Mouse (Mus musculus): Measurements from ENCODE around the gene Gm609. TPM values are rescaled to one million over a fixed set of nuclear protein-coding genes. Genes with fewer than 3 reads are reported as not detected.

Gene Gm609
- total RNA-seq, 2 experiments from 2014 or later = 0.14 to 0.45 TPM

- no peak for DNase-seq (ENCODE audit: low spot score in 2 of 2)
These were observed 95.3 kb downstream of the Gm609 start for GRCm38 (mm10) chr16:45397440-45397839.

GRCm38 (mm10) chr16:45392246-45392645 lies 100.5 kb downstream of the Gm609 start:
- DNase-seq (ENCODE audit: low spot score in 2 of 2) = no peak

DNA sequence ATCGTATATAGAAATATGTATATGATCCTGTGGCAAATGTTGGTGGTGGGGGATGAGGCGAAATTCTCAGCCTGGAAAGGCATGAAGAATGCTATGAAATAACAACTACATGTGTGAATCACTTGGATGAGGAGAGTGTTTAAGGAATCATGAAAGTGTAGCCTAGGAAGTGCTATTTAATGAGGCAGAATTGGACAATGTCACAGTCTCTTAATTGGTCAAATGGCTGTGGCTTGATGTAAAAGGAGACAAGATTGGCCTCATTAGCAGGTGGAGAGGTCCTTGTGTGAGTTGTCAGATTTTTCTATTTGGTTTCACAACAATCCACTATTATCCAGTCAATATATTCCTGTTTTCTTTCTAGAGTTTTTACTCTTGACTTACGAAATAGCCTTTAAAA lies 101.1 kb downstream of the Gm609 start:
- DNase-seq (ENCODE audit: low spot score in 2 of 2) = no peak

DNA sequence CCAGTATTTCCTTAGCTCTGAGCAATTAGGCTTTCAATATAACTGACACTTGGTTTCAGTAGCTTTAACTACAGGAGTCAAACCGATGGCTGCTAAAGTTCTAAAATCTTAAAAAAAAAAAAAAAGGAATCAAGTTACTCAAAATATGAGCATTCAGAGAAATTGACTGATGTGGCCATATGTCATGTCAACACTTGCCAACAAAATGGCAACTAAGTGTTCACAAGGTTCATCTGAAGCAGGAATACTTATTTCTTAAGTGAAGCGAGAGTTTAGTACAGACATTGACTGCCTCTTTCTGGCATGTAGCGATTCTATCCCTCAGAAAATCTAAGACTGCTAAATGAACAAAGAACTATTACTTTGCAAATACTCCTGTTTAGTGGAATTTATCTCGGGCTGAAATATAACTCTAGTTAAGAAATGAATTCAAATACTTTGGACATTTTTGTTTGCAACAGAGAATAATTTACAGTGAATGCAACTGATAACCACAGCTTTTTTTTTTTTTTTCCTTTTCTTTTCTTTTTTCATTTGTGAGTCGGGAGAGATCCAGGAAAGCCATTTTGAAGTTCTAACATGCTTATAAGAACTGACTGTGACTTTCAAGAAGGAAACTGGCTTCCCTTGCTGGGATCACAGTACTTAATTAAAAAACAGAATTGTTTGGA lies 102.3 kb downstream of the Gm609 start:
- DNase-seq (ENCODE audit: low spot score in 2 of 2) = no peak

- no peak for DNase-seq (ENCODE audit: low spot score in 2 of 2)
These were observed 102.9 kb downstream of the Gm609 start for GRCm38 (mm10) chr16:45389833-45390232.

DNA sequence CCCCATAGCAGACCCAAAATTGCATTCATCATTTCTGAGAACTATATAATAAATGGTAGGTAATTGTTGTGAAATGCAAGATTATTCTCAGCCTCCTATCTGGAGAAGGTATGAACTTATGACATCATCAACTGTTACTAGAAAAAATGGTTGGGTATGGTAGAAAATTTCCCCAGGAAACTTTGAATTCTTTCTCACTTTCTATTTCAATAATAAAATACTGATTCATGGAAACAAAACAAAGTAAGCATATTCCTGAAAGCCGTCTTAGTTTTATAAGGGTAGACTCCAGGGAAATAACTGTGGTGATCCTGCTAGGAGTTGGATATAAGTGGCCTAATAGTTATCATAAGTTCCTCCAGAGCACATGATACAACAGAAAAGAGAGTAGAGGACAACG lies 103.7 kb downstream of the Gm609 start:
- no peak for DNase-seq (ENCODE audit: low spot score in 2 of 2)

DNA sequence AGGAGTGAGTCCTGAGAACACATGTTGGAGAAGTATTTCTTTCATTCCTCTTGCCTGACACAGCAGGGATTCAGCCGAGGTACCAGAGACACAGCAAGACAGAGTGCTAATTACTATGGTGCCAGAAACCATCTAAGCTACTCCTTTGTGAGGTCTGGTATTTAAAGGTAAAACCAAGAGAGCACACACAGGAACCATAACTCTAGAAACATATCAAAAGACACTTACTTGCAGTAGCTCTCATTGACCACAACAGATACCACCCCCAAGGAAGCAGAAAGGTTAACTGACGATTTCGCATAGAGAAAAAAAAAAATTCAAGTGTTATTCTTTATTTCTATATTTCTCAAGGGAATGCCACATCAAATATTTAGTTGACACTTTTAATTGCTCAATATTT lies 111.0 kb downstream of the Gm609 start:
- no peak for DNase-seq (ENCODE audit: low spot score in 2 of 2)

DNA sequence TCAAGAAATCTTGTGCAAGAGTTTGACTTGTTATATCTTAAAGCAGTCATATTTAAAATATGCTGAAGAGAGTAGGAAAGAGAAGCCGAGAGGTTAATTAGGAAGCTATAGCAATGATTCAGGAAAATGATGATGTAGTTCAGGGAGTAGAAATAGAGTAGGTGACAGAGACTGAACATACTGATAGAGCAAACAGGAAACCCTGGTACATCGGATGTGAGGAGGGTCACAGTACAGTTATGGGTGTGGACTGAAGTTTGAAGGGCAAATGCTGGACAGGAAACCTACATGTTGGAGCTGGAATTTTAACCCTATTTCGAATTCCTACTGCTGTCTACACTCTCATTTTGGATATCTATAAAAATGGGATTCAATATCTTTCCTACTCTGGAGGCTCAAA lies 113.8 kb downstream of the Gm609 start:
- no peak for DNase-seq (ENCODE audit: low spot score in 2 of 2)

DNA sequence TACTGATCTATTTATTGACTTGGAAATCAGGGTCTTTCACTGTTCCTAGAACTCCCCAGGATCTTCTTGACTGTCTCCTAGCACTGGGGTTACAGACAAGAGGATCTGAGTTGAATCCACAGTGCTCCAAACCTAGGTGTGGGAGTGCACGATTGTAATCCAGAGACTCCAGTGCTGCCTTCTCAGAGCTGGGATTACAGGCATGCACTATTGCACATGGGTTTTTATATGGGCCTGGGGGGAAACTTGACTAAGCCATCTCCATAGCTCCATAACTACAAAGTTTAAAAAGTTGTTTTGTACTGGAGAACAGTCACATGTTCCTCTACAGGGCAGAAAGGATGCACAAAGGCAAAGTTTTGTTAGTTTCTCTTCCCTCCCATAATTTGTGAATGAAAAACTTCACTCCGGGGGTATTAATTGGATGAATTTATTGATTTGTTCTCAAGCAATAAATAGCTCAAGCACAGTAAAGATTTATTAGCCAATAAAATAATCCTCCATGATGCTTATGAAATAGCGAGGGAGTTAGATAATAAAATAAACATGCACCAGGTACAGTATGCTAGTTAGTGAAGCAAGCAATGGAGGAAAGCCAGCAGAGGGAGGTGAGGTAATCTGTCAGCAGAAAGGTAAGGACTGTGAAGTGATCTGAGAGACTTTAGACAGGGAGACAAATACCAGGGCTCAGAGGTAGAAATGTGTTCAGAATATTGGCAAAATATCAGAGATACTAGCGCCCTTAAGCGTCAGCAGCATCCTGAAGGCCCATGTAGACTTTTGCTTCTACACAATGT lies 114.4 kb downstream of the Gm609 start:
- no peak for DNase-seq (ENCODE audit: low spot score in 2 of 2)

- DNase-seq (ENCODE audit: low spot score in 2 of 2) = no peak
These were observed 115.4 kb downstream of the Gm609 start for GRCm38 (mm10) chr16:45377332-45377731.

- DNase-seq (ENCODE audit: low spot score in 2 of 2) = no peak
These were observed 116.0 kb downstream of the Gm609 start for GRCm38 (mm10) chr16:45376812-45377211.

DNA sequence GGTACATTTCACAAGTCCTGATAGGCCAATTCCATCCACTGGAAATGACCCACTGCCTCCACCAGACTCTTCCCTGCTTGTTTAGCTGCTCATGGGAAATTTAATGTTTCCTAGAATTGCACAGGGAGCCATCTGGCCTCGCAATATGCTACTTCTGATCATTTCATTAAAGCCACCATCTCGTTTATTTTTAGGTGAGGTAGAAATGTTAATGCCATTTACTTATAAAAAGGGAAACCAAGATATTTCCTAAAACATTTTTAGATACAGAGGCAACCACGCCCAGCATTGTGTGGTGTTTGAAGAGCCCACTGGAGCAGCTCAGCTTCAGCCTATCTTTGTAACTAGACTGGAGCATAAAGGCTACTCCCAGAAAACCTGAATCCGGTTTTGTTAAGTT lies 116.5 kb downstream of the Gm609 start:
- no peak for DNase-seq (ENCODE audit: low spot score in 2 of 2)

DNA sequence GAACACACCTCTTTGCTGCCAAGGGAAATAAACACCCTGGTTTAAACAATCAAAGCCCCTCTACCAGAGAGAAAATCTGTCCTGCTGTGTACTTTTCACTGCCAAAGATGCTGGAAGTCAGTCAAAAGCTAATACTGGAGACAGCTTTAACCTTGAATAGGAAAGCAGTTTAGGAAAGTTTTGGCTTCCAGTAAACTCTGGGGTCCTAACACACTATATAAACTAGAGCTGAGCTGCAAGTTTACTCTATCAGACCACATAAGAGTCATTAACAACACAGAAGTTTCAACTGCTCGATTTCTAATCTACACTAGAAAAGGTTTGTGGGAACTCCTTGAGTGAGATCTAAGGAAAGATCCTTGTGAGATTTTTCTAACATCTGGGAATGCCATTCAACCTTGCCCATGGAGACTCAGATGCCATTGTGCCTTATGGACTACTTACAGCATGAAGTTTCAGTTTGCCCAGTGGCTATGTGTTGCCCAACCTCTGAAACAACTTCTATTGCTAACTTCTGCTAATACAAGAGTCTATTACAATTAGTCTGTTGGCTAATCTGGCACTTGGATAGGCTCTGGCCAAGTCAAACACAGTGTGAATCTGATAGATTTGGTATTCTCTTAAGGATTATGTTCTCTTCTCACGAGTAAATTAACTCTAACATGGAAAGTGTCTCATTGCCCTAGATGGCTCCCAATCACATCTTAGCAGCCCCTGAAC lies 117.1 kb downstream of the Gm609 start:
- DNase-seq (ENCODE audit: low spot score in 2 of 2) = no peak

- DNase-seq (ENCODE audit: low spot score in 2 of 2) = no peak
These were observed 118.7 kb downstream of the Gm609 start for GRCm38 (mm10) chr16:45374074-45374473.

GRCm38 (mm10) chr16:45371076-45371475 lies 121.7 kb downstream of the Gm609 start:
- DNase-seq (ENCODE audit: low spot score in 2 of 2) = no peak

DNA sequence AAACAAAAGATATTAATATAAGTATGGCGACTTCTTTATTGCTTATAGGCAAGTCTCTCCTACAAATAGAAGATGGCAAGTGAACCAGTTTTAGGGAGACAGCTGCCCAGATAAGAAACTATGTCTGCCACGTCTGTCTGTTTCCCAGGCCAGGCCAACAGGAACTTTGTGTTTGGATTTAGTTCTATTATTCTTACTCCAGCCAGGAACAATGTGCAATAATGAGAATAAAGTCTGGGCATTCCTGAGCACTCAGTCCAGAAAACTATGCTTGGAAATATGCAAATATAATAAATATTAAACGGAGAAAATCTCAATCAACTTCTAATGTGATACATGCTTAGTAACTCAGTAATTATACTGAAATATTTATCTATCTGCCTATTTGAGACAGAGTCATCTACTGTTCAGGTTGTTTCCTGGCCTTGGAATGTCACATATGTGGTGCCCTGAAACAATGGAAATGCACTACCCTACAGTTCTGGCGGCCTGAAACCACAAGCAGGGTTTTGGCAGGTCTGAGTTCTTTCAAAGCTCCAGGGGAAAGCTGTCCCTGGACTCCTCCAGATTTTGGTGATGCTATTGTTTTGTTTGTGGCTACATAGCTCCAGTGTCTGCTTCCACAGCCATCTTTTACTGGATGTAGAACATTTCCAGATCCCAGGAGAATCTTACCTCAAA lies 123.3 kb downstream of the Gm609 start:
- no peak for DNase-seq (ENCODE audit: low spot score in 2 of 2)

GRCm38 (mm10) chr16:45366111-45366510 lies 126.7 kb downstream of the Gm609 start:
- no peak for DNase-seq (ENCODE audit: low spot score in 2 of 2)

DNA sequence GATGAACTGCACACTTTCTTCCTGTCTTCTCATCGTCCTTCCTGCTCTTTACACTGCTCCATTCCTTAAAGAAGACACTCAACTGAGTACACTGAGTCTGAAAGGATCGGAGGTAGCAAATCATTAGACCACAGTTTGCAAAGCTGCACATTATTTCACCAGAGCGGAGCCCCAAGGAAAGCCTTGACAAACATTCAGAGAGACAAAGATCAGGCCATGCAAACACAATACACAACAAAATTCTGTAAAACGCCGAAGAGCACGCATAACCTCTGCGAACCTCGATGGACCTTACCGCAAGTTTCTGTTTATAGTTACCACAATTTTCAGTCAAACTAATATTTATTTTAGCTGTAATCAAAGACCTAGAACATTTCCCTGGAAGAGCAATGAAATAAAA lies 127.4 kb downstream of the Gm609 start:
- no peak for DNase-seq (ENCODE audit: low spot score in 2 of 2)

- DNase-seq (ENCODE audit: low spot score in 2 of 2) = no peak
These were observed 128.1 kb downstream of the Gm609 start for GRCm38 (mm10) chr16:45364627-45365026.

GRCm38 (mm10) chr16:45363480-45364045 lies 129.2 kb downstream of the Gm609 start:
- no peak for DNase-seq (ENCODE audit: low spot score in 2 of 2)

Data from adrenal gland, postnatal 4 days (tissue).